Mouse (Mus musculus) CH12.LX (cell line): ENCODE data around the gene Spsb4.

Source experiments
- CTCF ChIP-seq, 2 experiments: IDR thresholded peaks in 1 of 2; conservative IDR thresholded peaks in 1 of 2; 2 replicates each; pipeline ENCODE4 v1.5.1; 2011 to 2012; ENCODE audit warnings: low read depth in 2 of 2, low read length in 2 of 2, improper control_type of control experiment in 1 of 2, inconsistent platforms in 1 of 2, mild to moderate bottlenecking in 1 of 2, moderate library complexity in 1 of 2
- ELF1 ChIP-seq: IDR thresholded peaks from 2 replicates; pipeline ENCODE4 v1.6.1; 2014; ENCODE audit warnings: low read depth, mild to moderate bottlenecking, inconsistent platforms, low read length, improper control_type of control experiment
- EP300 ChIP-seq: IDR thresholded peaks from 2 replicates; pipeline ENCODE4 v1.6.1; 2011; ENCODE audit warnings: low read length, improper control_type of control experiment
- ETS1 ChIP-seq: conservative IDR thresholded peaks from 2 replicates; pipeline ENCODE4 v1.6.1; 2012; ENCODE audit warnings: low read depth, mild to moderate bottlenecking, inconsistent platforms, low read length, improper control_type of control experiment, moderate library complexity
- POLR2A ChIP-seq: IDR thresholded peaks from 2 replicates; pipeline ENCODE4 v1.6.1; 2011; ENCODE audit warnings: low read depth, mild to moderate bottlenecking, improper control_type of control experiment, low read length
- POLR2AphosphoS2 ChIP-seq: IDR thresholded peaks from 2 replicates; pipeline ENCODE4 v1.6.1; 2011; ENCODE audit warnings: low read depth, low read length, improper control_type of control experiment
- RCOR1 ChIP-seq: conservative IDR thresholded peaks from 2 replicates; pipeline ENCODE4 v1.6.1; 2012; ENCODE audit warnings: low read depth, mild to moderate bottlenecking, inconsistent platforms, low read length, improper control_type of control experiment
- SMC3 ChIP-seq: IDR thresholded peaks from 2 replicates; pipeline ENCODE4 v1.6.1; 2011; ENCODE audit warnings: low read depth, low read length, improper control_type of control experiment
- TBP ChIP-seq: conservative IDR thresholded peaks from 2 replicates; pipeline ENCODE4 v1.6.1; 2011; ENCODE audit warnings: low read depth, low read length, improper control_type of control experiment
- TCF12 ChIP-seq: IDR thresholded peaks from 2 replicates; pipeline ENCODE4 v1.6.1; 2014; ENCODE audit warnings: low read depth, mild to moderate bottlenecking, inconsistent platforms, low read length, improper control_type of control experiment
- ZKSCAN1 ChIP-seq: IDR thresholded peaks from 2 replicates; pipeline ENCODE4 v1.6.1; 2012; ENCODE audit warnings: low read depth, inconsistent platforms, low read length, improper control_type of control experiment, borderline replicate concordance
- ZMIZ1 ChIP-seq: IDR thresholded peaks from 2 replicates; pipeline ENCODE4 v1.6.1; 2012; ENCODE audit warnings: low read depth, mild to moderate bottlenecking, inconsistent platforms, low read length, improper control_type of control experiment

DNA sequence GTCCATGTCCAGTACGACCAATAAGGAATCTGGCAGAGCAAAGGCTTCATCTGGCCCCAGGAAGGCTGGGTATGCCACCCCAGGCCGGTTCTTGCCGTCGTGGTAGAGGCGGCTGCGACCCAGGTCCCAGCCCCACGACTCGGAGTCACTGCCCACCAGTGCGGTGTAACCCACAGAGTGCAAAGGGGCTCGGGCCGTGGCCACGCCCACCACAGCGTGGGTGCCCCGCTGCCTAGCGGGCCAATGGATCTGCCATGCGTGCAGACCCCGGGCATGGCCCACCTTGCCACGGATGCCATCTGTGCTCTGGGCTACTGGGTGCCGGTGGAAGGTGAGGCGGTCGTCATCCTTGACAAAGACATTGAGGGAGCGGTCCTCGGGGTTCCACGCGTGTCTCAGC lies 22.9 kb downstream of the Spsb4 start:
- no peak for TF ChIP-seq ETS1
- TF ChIP-seq CTCF (conservative IDR thresholded peaks at IDR 0.05 in 1 of 2, IDR thresholded peaks at IDR 0.05 in 1 of 2; ENCODE audit: low read depth in 2 of 2, low read length in 2 of 2) = no peak
- TF ChIP-seq TCF12 = no peak
- no peak for TF ChIP-seq POLR2AphosphoS2
- no peak for TF ChIP-seq RCOR1
- no peak for TF ChIP-seq EP300
- no peak for TF ChIP-seq ELF1
- TF ChIP-seq ZKSCAN1 = no peak
- TF ChIP-seq POLR2A = no peak
- no peak for TF ChIP-seq SMC3
- no peak for TF ChIP-seq ZMIZ1
- TF ChIP-seq TBP = no peak
